Comparison of ENCODE assay signal across 9 mouse cellular contexts in genomic region chr8:106151041-106151440, GRCm38 (mm10). TPM values are rescaled to one million over a fixed set of nuclear protein-coding genes. Genes with fewer than 3 reads are reported as not detected.
DNase-seq lines count a peak whose midpoint lies in the region; ATAC-seq lines count a peak whose summit lies in the region.
"Had no signal": no experiment of that assay in that cellular context is flagged by ENCODE, and none has a peak within 500 bp of the region (broad histone marks: within the 10 kb centered on the region; RNA-seq: fewer than 3 reads in every experiment).

No protein-coding gene starts in this region.

- no peaks in the 10 kb centered on the region for H3K27me3 ChIP-seq in erythroblast, embryonic 14.5 days (ENCODE audit: control insufficient read depth)
- H3K27me3 ChIP-seq in forebrain, embryonic 14.5 days (replicated peaks; ENCODE audit: control insufficient read depth, insufficient read depth, low read length), result no peaks in the 10 kb centered on the region
- 0 out of 2 replicates have a peak, but pooled peaks cover 3% of the 10 kb centered on the region for H3K27me3 ChIP-seq in liver, embryonic 13.5 days

- peak overlapping the region; percentile 74 for H3K4me2 ChIP-seq in forebrain, embryonic 14.5 days (ENCODE audit: low read length)
- peak overlapping the region; percentile 87 for H3K4me2 ChIP-seq in liver, embryonic 13.5 days

- DNase-seq in 416B (ENCODE audit: low read depth) (peak; percentile 29), MN1 (ENCODE audit: low spot score) (no peak)
- DNase-seq in forebrain, embryonic 14.5 days (ENCODE audit: low spot score), result no peak
- DNase-seq in liver, embryonic 13.5 days, result no peak
- DNase-seq in retina, postnatal 1 day, result no peak
- no peak for DNase-seq in embryo, embryonic 10 days (ENCODE audit: low spot score)
- DNase-seq: right cerebral cortex, postnatal 4 days had no signal

- no peak overlapping the region for H3K27ac ChIP-seq in forebrain, embryonic 14.5 days (ENCODE audit: low read depth, low read length)
- no peak overlapping the region for H3K27ac ChIP-seq in liver, embryonic 13.5 days

- H3K4me1 ChIP-seq in erythroblast, embryonic 14.5 days (ENCODE audit: control insufficient read depth), result peaks cover 43% of the 10 kb centered on the region
- peaks cover 6% of the 10 kb centered on the region for H3K4me1 ChIP-seq in forebrain, embryonic 14.5 days (ENCODE audit: control insufficient read depth, insufficient read depth, low read length)
- H3K4me1 ChIP-seq in liver, embryonic 13.5 days (replicated peaks), result peaks cover 43% of the 10 kb centered on the region

- H3K36me3 ChIP-seq in erythroblast, embryonic 14.5 days (ENCODE audit: control insufficient read depth), result peaks cover 2% of the 10 kb centered on the region; the same call in 1 of the 2 replicates
- peaks cover 14% of the 10 kb centered on the region for H3K36me3 ChIP-seq in forebrain, embryonic 14.5 days (ENCODE audit: control insufficient read depth, insufficient read depth, low read length)
- H3K36me3 ChIP-seq in liver, embryonic 13.5 days, result peaks cover 8% of the 10 kb centered on the region

- H3K4me3 ChIP-seq in erythroblast, embryonic 14.5 days (replicated peaks), result peak overlapping the region; percentile 75
- peak overlapping the region; percentile 81 for H3K4me3 ChIP-seq in forebrain, embryonic 14.5 days (ENCODE audit: low read depth, low read length)
- peak overlapping the region; percentile 74 for H3K4me3 ChIP-seq in liver, embryonic 13.5 days (replicated peaks)

- H3K9me3 ChIP-seq in erythroblast, embryonic 14.5 days (ENCODE audit: control insufficient read depth, low read length), result no peaks in the 10 kb centered on the region
- H3K9me3 ChIP-seq in forebrain, embryonic 14.5 days (replicated peaks; ENCODE audit: control insufficient read depth, low read length), result no peaks in the 10 kb centered on the region
- H3K9me3 ChIP-seq in liver, embryonic 13.5 days (replicated peaks), result no peaks in the 10 kb centered on the region

- no peak for ATAC-seq in erythroblast, adult 5-6 weeks (replicated peaks; ENCODE audit: low FRiP score, poor library complexity, severe bottlenecking)
- ATAC-seq in forebrain, embryonic 14.5 days, result no peak
- ATAC-seq in liver, embryonic 13.5 days (ENCODE audit: low read depth), result no peak

- H3K9ac ChIP-seq in forebrain, embryonic 14.5 days (ENCODE audit: low read length), result peak overlapping the region; percentile 78; the same call in 1 of the 2 replicates
- peak overlapping the region; percentile 75 for H3K9ac ChIP-seq in liver, embryonic 13.5 days

- 80% methylated on average over 9 of the region's 9 CpGs for WGBS in forebrain, embryonic 14.5 days
- 63% methylated on average over 9 of the region's 9 CpGs for WGBS in liver, embryonic 13.5 days (ENCODE audit: insufficient replicate concordance)

RNA-seq across cellular contexts. Expression of gene Pla2g15, which starts 0.8 kb away (rescaled TPM):
- 0.10 and 0.11 TPM in 2 replicates for polyA plus RNA-seq in erythroblast, embryonic 14.5 days (2012)
- 5.2 and 6.3 TPM in 2 replicates for total RNA-seq in erythroblast, adult 5-6 weeks (2015; ENCODE audit: low replicate concordance)
- 3.1 and 5.4 TPM in 2 replicates for total RNA-seq in erythroblast, adult 5-6 weeks (2017; ENCODE audit: low replicate concordance)
- polyA plus RNA-seq in forebrain, embryonic 14.5 days (2014; fragmentation: Nextera tagmentation; extraction: Ambion mirVana), result 7.8 and 7.9 TPM in 2 replicates
- 6.9 and 8.3 TPM in 2 replicates for polyA plus RNA-seq in liver, embryonic 13.5 days (2015; fragmentation: Nextera tagmentation; extraction: Ambion mirVana)

RNA-seq across cellular contexts. Expression of gene Esrp2, which starts 14.3 kb away (rescaled TPM):
- 0.02 TPM in 1 of 2 replicates, not detected in the other for polyA plus RNA-seq in erythroblast, embryonic 14.5 days (2012)
- total RNA-seq in erythroblast, adult 5-6 weeks (2015; ENCODE audit: low replicate concordance), result not detected in 2 replicates
- total RNA-seq in erythroblast, adult 5-6 weeks (2017; ENCODE audit: low replicate concordance), result not detected in 2 replicates
- 0.15 TPM in 1 of 2 replicates, not detected in the other for polyA plus RNA-seq in forebrain, embryonic 14.5 days (2014; fragmentation: Nextera tagmentation; extraction: Ambion mirVana)
- polyA plus RNA-seq in liver, embryonic 13.5 days (2015; fragmentation: Nextera tagmentation; extraction: Ambion mirVana), result 6.2 and 7.7 TPM in 2 replicates

RNA-seq across cellular contexts. Expression of gene Slc7a6, which starts 17.6 kb away (rescaled TPM):
- polyA plus RNA-seq in erythroblast, embryonic 14.5 days (2012), result 0.03 and 0.06 TPM in 2 replicates
- 2.5 and 3.8 TPM in 2 replicates for total RNA-seq in erythroblast, adult 5-6 weeks (2015; ENCODE audit: low replicate concordance)
- total RNA-seq in erythroblast, adult 5-6 weeks (2017; ENCODE audit: low replicate concordance), result 2.2 and 2.5 TPM in 2 replicates
- polyA plus RNA-seq in forebrain, embryonic 14.5 days (2014; fragmentation: Nextera tagmentation; extraction: Ambion mirVana), result 78.2 and 86.3 TPM in 2 replicates
- 10.5 and 14.0 TPM in 2 replicates for polyA plus RNA-seq in liver, embryonic 13.5 days (2015; fragmentation: Nextera tagmentation; extraction: Ambion mirVana)

RNA-seq across cellular contexts. Expression of gene Slc7a6os, which starts 59.7 kb away (rescaled TPM):
- polyA plus RNA-seq in erythroblast, embryonic 14.5 days (2012), result 1.2 and 1.4 TPM in 2 replicates
- total RNA-seq in erythroblast, adult 5-6 weeks (2015; ENCODE audit: low replicate concordance), result 3.3 and 23.6 TPM in 2 replicates
- 14.6 and 19.7 TPM in 2 replicates for total RNA-seq in erythroblast, adult 5-6 weeks (2017; ENCODE audit: low replicate concordance)
- 27.7 and 33.8 TPM in 2 replicates for polyA plus RNA-seq in forebrain, embryonic 14.5 days (2014; fragmentation: Nextera tagmentation; extraction: Ambion mirVana)
- 15.5 and 16.5 TPM in 2 replicates for polyA plus RNA-seq in liver, embryonic 13.5 days (2015; fragmentation: Nextera tagmentation; extraction: Ambion mirVana)

RNA-seq across cellular contexts. Expression of gene Prmt7, which starts 59.7 kb away (rescaled TPM):
- polyA plus RNA-seq in erythroblast, embryonic 14.5 days (2012), result 0.36 and 0.73 TPM in 2 replicates
- total RNA-seq in erythroblast, adult 5-6 weeks (2015; ENCODE audit: low replicate concordance), result 0.77 and 3.1 TPM in 2 replicates
- 3.2 and 7.5 TPM in 2 replicates for total RNA-seq in erythroblast, adult 5-6 weeks (2017; ENCODE audit: low replicate concordance)
- 54.1 and 59.5 TPM in 2 replicates for polyA plus RNA-seq in forebrain, embryonic 14.5 days (2014; fragmentation: Nextera tagmentation; extraction: Ambion mirVana)
- polyA plus RNA-seq in liver, embryonic 13.5 days (2015; fragmentation: Nextera tagmentation; extraction: Ambion mirVana), result 31.3 and 33.0 TPM in 2 replicates

Comparison
In these comparisons a context has a peak if more than half of its experiments do, and no peak if none do; other contexts are left out.
1. RNA of gene Slc7a6, which starts 17.6 kb away (polyA plus RNA-seq): 78.2 to 86.3 TPM in forebrain, embryonic 14.5 days and 10.5 to 14.0 TPM in liver, embryonic 13.5 days; 0.03 to 0.06 TPM in erythroblast, embryonic 14.5 days; every median in the first group is over 10 times any median in the second.
2. Peak in every context shown above with its lines, with median percentiles within 50 percentile points of each other: H3K4me3 ChIP-seq.